Mouse (Mus musculus) embryonic fibroblast, embryonic 13.5 days (primary cell): ENCODE data around the gene Rabgap1l.

ENCODE experiments used
- CTCF ChIP-seq: IDR thresholded peaks from 2 replicates; pipeline ENCODE4 v1.5.1; 2011; ENCODE audit warnings: mild to moderate bottlenecking, control low read depth, low read length, moderate library complexity, borderline replicate concordance; ENCODE audit not compliant: insufficient read depth
- POLR2A ChIP-seq: IDR thresholded peaks from 2 replicates; pipeline ENCODE4 v1.6.1; 2011; ENCODE audit warnings: low read depth, mild to moderate bottlenecking, control low read depth, low read length, moderate library complexity

- no peak for TF ChIP-seq CTCF
- TF ChIP-seq POLR2A, result no peak
Measured at GRCm38 (mm10) chr1:160521918-160522317, 271.1 kb downstream of the Rabgap1l start.
